Mouse (Mus musculus) c-Kit-positive CD71-positive TER-119-negative erythroid progenitor cells, embryonic 14.5 days (primary cell): Measurements from ENCODE around the gene Nat8f5.
"Not testable (repeated sequence)": the region's sequence is repeated elsewhere in the genome, so short reads cannot be mapped to it uniquely, and the experiment has no call there.

ENCODE experiments used
- DNase-seq: peaks from one replicate; pipeline ENCODE4 v3.0.0-alpha.2; 2013; ENCODE audit warnings: low read depth

The Nat8f5 gene

GRCm38 (mm10) chr6:85836098-85836497 lies 15.3 kb upstream of the Nat8f5 start:
- not testable (repeated sequence) for DNase-seq

GRCm38 (mm10) chr6:85835104-85835503 lies 14.3 kb upstream of the Nat8f5 start:
- not testable (repeated sequence) for DNase-seq

- DNase-seq = not testable (repeated sequence)
Observed at GRCm38 (mm10) chr6:85834504-85835100, 13.8 kb upstream of the Nat8f5 start.

GRCm38 (mm10) chr6:85831796-85832321 lies 11.1 kb upstream of the Nat8f5 start, which contains the start of gene Nat8:
Gene Nat8 (minus strand): TSS chr6:85832082.
- DNase-seq = no peak

- DNase-seq = no peak
Observed at GRCm38 (mm10) chr6:85829462-85829861, 8.7 kb upstream of the Nat8f5 start.

DNA sequence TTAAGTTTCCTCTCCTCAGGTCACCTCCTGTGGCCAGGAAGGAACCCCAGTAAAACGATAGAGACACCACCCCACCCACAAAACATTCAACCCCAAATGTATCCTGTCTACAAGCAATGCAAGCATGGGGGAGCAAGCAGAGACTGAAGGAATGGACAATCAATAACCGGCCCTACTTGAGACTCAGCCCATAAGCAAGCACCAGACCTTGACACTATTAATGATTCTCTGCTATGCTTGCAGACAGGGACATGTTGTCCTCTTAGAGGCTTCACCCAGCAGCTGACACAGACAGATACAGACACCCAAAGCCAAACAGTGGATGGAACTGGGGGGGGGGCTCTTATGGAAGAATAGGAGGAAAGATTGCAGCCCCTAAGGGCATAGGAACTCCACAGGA lies 5.1 kb upstream of the Nat8f5 start:
- DNase-seq = no peak

DNA sequence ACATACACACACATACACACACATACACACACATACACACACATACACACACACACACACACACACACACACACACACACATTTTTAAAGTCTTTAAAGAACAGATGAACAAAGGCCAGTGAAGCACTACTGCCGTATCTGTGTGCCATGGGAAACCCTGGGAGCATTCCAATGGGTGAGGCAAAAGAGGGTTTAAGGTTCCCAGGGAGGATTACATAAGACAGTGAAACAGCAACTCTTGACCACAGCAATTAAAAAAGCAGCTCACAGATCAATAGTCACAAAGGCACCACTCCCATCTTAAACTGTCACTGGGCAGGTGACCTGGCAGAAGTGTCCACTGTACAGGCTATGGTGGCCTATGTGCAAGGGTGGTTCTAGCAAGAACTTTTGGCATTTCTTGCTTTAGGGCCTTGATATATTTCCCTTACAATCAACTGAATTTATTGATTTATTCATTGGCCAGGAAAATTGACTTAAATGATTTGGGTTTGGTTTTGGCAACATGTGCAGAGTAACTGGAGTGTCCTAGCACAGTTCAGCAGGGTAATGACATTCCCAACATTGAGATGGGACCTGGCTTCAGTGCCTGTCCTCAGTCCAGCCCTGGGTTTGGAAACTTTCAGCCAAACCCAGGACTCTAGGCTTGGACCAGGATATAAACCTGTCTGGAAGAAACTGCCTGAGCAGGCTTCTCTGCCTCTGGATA lies 2.8 kb upstream of the Nat8f5 start:
- no peak for DNase-seq

DNA sequence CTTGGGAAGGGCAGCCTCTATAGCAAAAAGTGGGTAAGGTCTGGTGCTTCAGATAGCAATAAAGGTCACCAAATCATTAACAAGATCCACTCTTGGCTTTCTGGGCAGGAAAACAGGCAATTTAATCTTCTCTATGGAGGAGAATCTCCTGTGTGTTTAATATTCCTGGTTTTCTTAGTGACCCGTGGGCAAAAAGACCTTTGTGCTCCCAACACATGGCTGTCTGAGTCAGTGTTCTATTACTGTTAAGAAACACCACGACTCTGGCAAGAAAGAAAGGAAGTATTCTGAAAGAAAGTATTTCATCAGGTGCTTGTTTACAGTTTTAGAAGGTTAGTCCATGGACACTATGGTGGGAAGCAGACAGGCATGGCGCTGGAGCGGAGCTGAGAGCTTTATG lies 1.5 kb upstream of the Nat8f5 start:
- DNase-seq = no peak

- no peak for DNase-seq
Observed at GRCm38 (mm10) chr6:85818338-85818737, 2.4 kb downstream of the Nat8f5 start.

DNA sequence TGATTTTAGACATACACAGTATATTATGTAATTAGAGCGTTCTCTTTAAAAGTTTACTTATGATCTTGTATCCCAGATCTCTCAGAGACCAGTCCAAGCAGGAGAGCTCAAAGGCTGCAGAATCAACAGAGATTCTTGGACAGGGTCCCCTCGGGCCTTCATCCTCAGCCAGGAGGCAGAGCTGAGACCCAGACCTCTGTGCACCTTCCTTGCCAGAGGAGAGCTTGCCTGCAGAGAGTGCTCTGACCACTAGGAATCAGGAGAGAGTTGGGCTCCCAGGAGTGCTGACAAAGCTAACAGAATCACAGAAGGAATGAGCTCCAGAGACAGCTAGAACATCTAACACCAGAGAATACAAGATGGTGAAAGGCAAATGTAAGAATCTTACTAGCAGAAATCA lies 7.4 kb downstream of the Nat8f5 start:
- no peak for DNase-seq

DNA sequence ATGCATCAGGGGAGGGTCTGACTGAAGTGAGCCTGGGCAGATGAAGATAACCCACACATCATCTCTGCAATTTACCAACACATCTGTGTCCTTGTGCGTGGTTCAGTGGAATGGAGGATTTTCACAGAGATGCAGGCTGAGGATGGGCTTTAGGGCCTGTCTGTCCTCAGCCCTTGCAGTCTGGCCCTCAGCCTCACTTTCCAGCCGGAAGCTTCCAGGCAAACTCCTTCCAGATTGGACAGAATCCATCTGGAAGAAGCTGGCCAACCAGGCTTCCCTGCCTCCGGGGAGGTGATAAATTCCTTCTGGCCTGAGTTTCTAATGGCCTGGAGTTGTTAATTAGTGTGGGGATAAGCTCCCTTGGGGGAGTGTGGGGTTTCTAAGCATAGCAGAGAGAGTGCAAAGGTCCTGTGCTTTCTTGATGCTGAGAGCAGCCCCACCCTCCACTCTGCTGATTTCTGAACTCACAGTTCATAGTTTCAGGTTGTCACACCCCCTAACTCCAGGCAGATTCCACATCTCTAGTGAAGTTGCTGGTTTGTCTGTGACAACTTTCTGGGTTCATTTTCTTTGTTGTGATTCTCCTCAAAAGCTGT lies 9.7 kb downstream of the Nat8f5 start:
- not testable (repeated sequence) for DNase-seq

- not testable (repeated sequence) for DNase-seq
Observed at GRCm38 (mm10) chr6:85810514-85810913, 10.3 kb downstream of the Nat8f5 start.

- DNase-seq = not testable (repeated sequence)
Observed at GRCm38 (mm10) chr6:85809784-85810183, 11.0 kb downstream of the Nat8f5 start.

DNA sequence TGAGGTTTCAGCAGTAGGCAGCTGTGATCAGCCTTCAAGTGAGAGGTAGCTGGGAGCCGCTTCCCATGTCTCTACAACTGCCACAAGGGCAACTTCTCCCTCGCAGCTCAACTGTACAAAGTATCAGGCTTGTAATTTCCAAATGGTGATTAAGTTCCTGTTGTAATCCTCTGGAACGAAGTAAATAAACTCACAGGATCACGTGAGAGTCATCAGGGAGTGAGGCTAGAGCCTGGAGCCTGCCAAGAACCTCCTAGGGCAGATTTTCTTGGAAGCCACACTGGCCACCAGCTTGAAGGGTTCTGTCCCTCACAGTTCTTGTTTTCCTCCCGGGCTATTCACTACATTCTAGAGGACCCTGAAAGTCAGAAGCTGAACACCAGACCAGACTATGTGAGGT lies 17.6 kb downstream of the Nat8f5 start:
- DNase-seq = not testable (repeated sequence)
